Mouse (Mus musculus): ENCODE results near the gene Vps37c. TPM values are rescaled to one million over a fixed set of nuclear protein-coding genes. Genes with fewer than 3 reads are reported as not detected.
A peak's percentile ranks its signal among the peaks of the same experiment; 100 is the strongest.

The Vps37c gene
- polyA plus RNA-seq, 1 experiment from 2014 or later, result 25.2 TPM

DNA sequence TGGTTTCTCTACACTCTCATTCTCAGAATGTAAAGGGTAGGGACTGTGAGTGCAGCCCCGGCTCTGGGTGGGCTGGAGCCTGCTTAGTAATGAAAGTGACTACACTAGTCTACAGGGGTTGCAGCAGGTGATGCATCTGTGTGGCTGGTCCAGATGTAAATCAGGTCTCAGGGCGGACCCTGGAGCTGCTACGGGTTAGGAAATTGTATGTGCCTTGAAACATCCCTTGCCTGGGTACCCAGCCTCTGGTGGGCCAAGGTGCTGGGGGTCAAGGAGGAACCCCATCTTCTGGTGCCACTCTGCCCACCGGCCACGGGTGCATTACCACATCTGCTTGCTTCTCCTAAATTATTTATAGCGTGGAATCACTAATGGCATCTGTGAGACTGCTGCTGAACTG, 25.6 kb downstream of the Vps37c start:
- Histone ChIP-seq H3K4me1 (ENCODE audit: insufficient read depth, low read depth, low read length) (no peaks in the 10 kb centered on the region), H3K27me3 (replicated peaks; ENCODE audit: insufficient read depth, low read length) (no peaks in the 10 kb centered on the region), H3K36me3 (ENCODE audit: insufficient read depth, low read length) (peaks cover 31% of the 10 kb centered on the region), H3K4me2 (replicated peaks; ENCODE audit: low read depth, low read length) (no peak overlapping the region), H3K9ac (replicated peaks; ENCODE audit: low read depth) (no peak overlapping the region), H3K4me3 (ENCODE audit: low read depth, low read length) (no peak overlapping the region), H3K27ac (ENCODE audit: low read length) (no peak overlapping the region), H3K9me3 (ENCODE audit: low read length) (no peaks in the 10 kb centered on the region)
- DNase-seq (ENCODE audit: low spot score) (no peak), ATAC-seq (no peak)
- 82% methylated on average over 6 of the region's 6 CpGs for WGBS
- TF ChIP-seq EP300 (IDR thresholded peaks at IDR 0.05) (no peak), CTCF (IDR thresholded peaks at IDR 0.05) (no peak)

DNA sequence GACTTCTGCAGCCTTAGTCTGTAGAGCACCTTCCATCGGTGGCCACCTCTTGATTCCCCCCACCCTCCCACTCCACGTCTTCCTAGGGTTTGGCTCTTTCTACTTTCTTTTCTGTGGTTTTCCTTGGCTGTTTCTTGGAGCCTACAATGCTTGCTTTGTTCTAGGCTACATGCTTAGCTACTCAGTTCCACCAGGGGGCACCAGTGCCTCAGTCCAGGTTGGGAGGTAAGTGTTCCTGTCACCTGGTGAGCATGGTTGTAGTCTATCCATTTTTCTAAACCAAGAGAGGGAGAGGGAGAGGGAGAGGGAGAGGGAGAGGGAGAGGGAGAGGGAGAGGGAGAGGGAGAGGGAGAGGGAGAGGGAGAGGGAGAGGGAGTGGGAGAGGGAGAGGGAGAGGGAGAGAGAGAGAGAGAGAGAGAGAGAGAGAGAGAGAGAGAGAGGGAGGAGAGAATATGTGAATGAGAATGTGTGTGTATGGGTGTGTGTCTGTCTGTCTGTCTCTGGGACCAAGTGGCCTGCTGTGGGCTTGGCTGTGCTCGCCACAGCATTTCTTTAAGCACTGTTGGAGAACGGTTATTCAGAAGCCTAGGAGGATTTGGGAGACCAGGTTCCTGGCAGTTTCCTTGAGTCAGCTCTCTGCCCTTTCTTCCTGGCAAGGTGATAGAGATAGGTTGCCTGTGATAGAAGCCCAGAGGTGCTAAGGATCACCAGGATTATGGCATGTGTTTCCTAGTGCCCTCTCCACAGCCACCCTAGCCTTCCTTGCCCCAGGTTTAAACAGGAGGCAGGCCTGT, 26.3 kb downstream of the Vps37c start:
- H3K9me3 ChIP-seq (ENCODE audit: low read length), result no peaks in the 10 kb centered on the region
- H3K27ac ChIP-seq (ENCODE audit: low read length), result no peak overlapping the region
- H3K4me3 ChIP-seq (ENCODE audit: low read depth, low read length), result no peak overlapping the region
- no peaks in the 10 kb centered on the region for H3K27me3 ChIP-seq (replicated peaks; ENCODE audit: insufficient read depth, low read length)
- DNase-seq (ENCODE audit: low spot score), result peak; percentile 80
- peak; percentile 89 for TF ChIP-seq CTCF (IDR thresholded peaks at IDR 0.05)
- no peak for TF ChIP-seq EP300 (IDR thresholded peaks at IDR 0.05)
- WGBS, result 31% methylated on average over 4 of the region's 4 CpGs
- no peak overlapping the region for H3K9ac ChIP-seq (replicated peaks; ENCODE audit: low read depth)
- H3K4me2 ChIP-seq (replicated peaks; ENCODE audit: low read depth, low read length), result no peak overlapping the region
- ATAC-seq, result peak; percentile 65
- H3K4me1 ChIP-seq (ENCODE audit: insufficient read depth, low read depth, low read length), result peaks cover 1% of the 10 kb centered on the region; the same call in 1 of the 2 replicates
- peaks cover 31% of the 10 kb centered on the region for H3K36me3 ChIP-seq (ENCODE audit: insufficient read depth, low read length)

DNA sequence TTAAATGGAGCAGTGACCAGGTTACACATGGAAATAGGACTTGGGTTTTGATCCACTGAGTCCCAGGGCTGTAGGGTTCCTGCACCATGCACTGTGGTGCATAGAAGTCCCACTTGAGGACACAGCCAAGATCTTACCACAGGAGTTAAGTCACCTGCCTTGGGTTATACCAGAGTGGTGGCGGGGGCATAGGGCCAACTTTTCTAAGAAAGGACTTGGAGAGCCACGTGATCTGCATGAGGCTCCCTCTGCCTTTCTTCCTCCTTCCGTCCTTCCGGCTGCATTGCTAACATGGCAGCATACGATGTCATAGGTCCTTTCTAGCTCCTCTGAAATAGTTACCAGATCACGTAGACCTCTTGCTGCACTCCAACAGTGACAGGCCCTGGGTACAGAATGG, 26.9 kb downstream of the Vps37c start:
- no peak for TF ChIP-seq EP300 (IDR thresholded peaks at IDR 0.05)
- no peak for TF ChIP-seq CTCF (IDR thresholded peaks at IDR 0.05)
- H3K4me1 ChIP-seq (ENCODE audit: insufficient read depth, low read depth, low read length), result peaks cover 5% of the 10 kb centered on the region; the same call in 1 of the 2 replicates
- peak; percentile 49 for DNase-seq (ENCODE audit: low spot score)

DNA sequence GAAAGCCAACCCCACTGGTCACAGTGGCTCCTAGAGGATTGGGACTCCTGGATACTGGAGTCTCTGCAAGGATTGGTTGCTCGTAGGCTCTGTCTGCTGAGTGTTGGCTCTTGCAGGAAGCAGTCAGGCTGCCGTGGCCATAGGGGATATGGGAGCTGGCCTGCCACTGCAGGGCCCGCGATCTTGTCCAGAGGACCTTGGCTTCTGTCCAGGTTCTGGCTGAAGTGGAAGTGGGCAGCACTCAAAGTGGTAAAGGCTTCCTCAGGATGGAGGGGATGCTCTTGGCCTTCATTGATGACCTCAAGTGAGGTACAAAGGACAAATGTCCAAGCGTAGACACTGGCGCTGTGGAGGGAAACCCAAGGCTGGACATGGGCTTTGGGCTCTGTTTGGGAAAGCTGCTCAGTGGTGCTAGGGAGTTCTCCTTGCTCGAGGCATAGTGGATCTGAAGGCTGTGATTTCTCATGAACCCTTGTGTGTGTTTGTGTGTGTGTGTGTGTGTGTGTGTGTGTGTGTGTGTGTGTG, 29.8 kb downstream of the Vps37c start:
- Histone ChIP-seq H3K27ac (ENCODE audit: low read length) (no peak overlapping the region), H3K36me3 (ENCODE audit: insufficient read depth, low read length) (peaks cover 2% of the 10 kb centered on the region; the same call in 1 of the 2 replicates), H3K4me3 (ENCODE audit: low read depth, low read length) (no peak overlapping the region), H3K9me3 (ENCODE audit: low read length) (no peaks in the 10 kb centered on the region), H3K9ac (replicated peaks; ENCODE audit: low read depth) (no peak overlapping the region), H3K4me2 (replicated peaks; ENCODE audit: low read depth, low read length) (no peak overlapping the region), H3K4me1 (ENCODE audit: insufficient read depth, low read depth, low read length) (peaks cover 5% of the 10 kb centered on the region; the same call in 1 of the 2 replicates), H3K27me3 (replicated peaks; ENCODE audit: insufficient read depth, low read length) (no peaks in the 10 kb centered on the region)
- 40% methylated on average over 7 of the region's 7 CpGs for WGBS
- DNase-seq (ENCODE audit: low spot score), result peak; percentile 47
- peak; percentile 23 for ATAC-seq
- TF ChIP-seq CTCF (IDR thresholded peaks at IDR 0.05) (no peak), EP300 (IDR thresholded peaks at IDR 0.05) (no peak)

More for the DNA sequence above, 26.9 kb downstream of the Vps37c start:
- no peaks in the 10 kb centered on the region for H3K9me3 ChIP-seq (ENCODE audit: low read length)
- WGBS, result 70% methylated on average over 6 of the region's 6 CpGs
- peaks cover 29% of the 10 kb centered on the region for H3K36me3 ChIP-seq (ENCODE audit: insufficient read depth, low read length)
- no peak overlapping the region for H3K4me3 ChIP-seq (ENCODE audit: low read depth, low read length)
- peak; percentile 46 for ATAC-seq
- no peak overlapping the region for H3K27ac ChIP-seq (ENCODE audit: low read length)
- H3K9ac ChIP-seq (replicated peaks; ENCODE audit: low read depth), result no peak overlapping the region
- no peaks in the 10 kb centered on the region for H3K27me3 ChIP-seq (replicated peaks; ENCODE audit: insufficient read depth, low read length)
- H3K4me2 ChIP-seq (replicated peaks; ENCODE audit: low read depth, low read length), result no peak overlapping the region

DNA sequence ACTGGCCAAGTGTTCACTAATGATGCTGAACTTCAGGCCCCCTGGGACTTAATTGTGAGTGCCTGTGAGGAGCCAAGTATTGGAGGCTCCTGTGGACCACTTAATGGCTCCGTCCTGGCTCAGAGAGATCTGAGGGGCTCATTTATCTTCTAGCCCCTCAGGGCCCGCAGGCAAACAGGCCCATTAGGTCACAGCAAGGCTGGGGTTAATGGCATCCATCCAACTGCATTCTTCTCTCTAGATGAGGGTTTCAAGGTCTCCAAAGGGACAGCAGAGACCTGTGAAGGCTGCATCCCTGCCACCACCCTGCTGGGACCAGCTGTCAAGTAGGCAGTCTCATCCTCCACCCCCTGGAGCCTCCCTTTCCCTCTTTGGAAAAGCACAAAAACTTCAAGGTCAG, 31.2 kb downstream of the Vps37c start:
- no peak overlapping the region for H3K27ac ChIP-seq (ENCODE audit: low read length)
- peaks cover 5% of the 10 kb centered on the region; the same call in 1 of the 2 replicates for H3K4me1 ChIP-seq (ENCODE audit: insufficient read depth, low read depth, low read length)
- no peak overlapping the region for H3K9ac ChIP-seq (replicated peaks; ENCODE audit: low read depth)
- H3K36me3 ChIP-seq (ENCODE audit: insufficient read depth, low read length), result no peaks in the 10 kb centered on the region
- H3K27me3 ChIP-seq (replicated peaks; ENCODE audit: insufficient read depth, low read length), result no peaks in the 10 kb centered on the region
- DNase-seq (ENCODE audit: low spot score), result no peak
- no peak for ATAC-seq
- WGBS, result 33% methylated on average over 2 of the region's 2 CpGs
- no peaks in the 10 kb centered on the region for H3K9me3 ChIP-seq (ENCODE audit: low read length)
- H3K4me2 ChIP-seq (replicated peaks; ENCODE audit: low read depth, low read length), result no peak overlapping the region
- TF ChIP-seq CTCF (IDR thresholded peaks at IDR 0.05), result no peak
- no peak for TF ChIP-seq EP300 (IDR thresholded peaks at IDR 0.05)
- H3K4me3 ChIP-seq (ENCODE audit: low read depth, low read length), result no peak overlapping the region

DNA sequence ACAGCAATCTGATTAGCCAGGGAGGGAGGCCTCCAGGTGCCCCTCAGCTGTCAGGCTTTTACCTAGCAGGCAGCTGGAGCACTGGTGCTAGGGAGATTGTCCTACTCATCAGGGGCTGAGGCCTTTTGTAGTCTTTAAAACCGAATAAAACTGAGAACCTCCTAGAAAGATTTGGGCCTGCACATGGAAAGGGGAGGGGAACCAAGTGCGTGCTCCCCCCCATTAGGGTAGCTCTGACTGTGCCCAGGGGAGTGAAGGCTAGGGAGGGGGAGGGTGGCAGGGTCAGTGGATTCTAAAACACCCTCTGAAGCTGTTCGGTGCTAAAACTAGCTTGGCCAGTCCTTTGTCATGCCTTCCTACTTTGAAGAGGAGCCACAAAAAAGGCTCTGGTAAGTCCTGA, 32.0 kb downstream of the Vps37c start:
- Histone ChIP-seq H3K9me3 (ENCODE audit: low read length) (no peaks in the 10 kb centered on the region), H3K27ac (ENCODE audit: low read length) (no peak overlapping the region)

More for the DNA sequence above, 32.0 kb downstream of the Vps37c start:
- TF ChIP-seq EP300 (IDR thresholded peaks at IDR 0.05), result no peak
- TF ChIP-seq CTCF (IDR thresholded peaks at IDR 0.05), result no peak
- Histone ChIP-seq H3K4me2 (replicated peaks; ENCODE audit: low read depth, low read length) (no peak overlapping the region), H3K9ac (replicated peaks; ENCODE audit: low read depth) (no peak overlapping the region), H3K4me3 (ENCODE audit: low read depth, low read length) (no peak overlapping the region), H3K27me3 (replicated peaks; ENCODE audit: insufficient read depth, low read length) (no peaks in the 10 kb centered on the region), H3K4me1 (ENCODE audit: insufficient read depth, low read depth, low read length) (peaks cover 5% of the 10 kb centered on the region; the same call in 1 of the 2 replicates), H3K36me3 (ENCODE audit: insufficient read depth, low read length) (no peaks in the 10 kb centered on the region)
- ATAC-seq, result no peak
- no peak for DNase-seq (ENCODE audit: low spot score)
- WGBS, result 27% methylated on average over 3 of the region's 3 CpGs
